Mouse (Mus musculus) brain, embryonic 14.5 days (tissue): ENCODE data around the gene Sprtn. TPM values are rescaled to one million over a fixed set of nuclear protein-coding genes. Genes with fewer than 3 reads are reported as not detected.

ENCODE experiments used
- DNase-seq: peaks from one replicate; pipeline ENCODE4 v3.0.0-alpha.2; 2011; ENCODE audit warnings: low read depth
- CTCF ChIP-seq: fragments of 200-500 bp; IDR thresholded peaks from 2 replicates; pipeline ENCODE4 v1.5.1; 2012; ENCODE audit warnings: inconsistent platforms, mild to moderate bottlenecking, moderate library complexity, borderline replicate concordance; ENCODE audit not compliant: insufficient read depth, insufficient read length; ENCODE audit errors: extremely low read depth
- POLR2A ChIP-seq: fragments of 200-500 bp; IDR thresholded peaks from 2 replicates; pipeline ENCODE4 v1.6.1; 2012; ENCODE audit warnings: mild to moderate bottlenecking, inconsistent platforms, borderline replicate concordance; ENCODE audit not compliant: poor library complexity, insufficient read depth, insufficient read length, severe bottlenecking; ENCODE audit errors: extremely low read depth
- polyA plus RNA-seq: library from polyadenylated mRNA; depleted of rRNA; stranded (reverse); fragments of >200 nt; gene quantifications from 2 replicates; pipeline ENCODE4 v1.2.3, GENCODE M21; 2012

Gene Sprtn
- polyA plus RNA-seq, 1 experiment, result 20.3 TPM

GRCm38 (mm10) chr8:124909936-124910335 lies 12.2 kb downstream of the Sprtn start:
- TF ChIP-seq CTCF (no peak), POLR2A (no peak)
- DNase-seq, result no peak

GRCm38 (mm10) chr8:124910349-124910748 lies 12.7 kb downstream of the Sprtn start:
- TF ChIP-seq CTCF, result no peak
- TF ChIP-seq POLR2A, result no peak
- DNase-seq, result no peak

DNA sequence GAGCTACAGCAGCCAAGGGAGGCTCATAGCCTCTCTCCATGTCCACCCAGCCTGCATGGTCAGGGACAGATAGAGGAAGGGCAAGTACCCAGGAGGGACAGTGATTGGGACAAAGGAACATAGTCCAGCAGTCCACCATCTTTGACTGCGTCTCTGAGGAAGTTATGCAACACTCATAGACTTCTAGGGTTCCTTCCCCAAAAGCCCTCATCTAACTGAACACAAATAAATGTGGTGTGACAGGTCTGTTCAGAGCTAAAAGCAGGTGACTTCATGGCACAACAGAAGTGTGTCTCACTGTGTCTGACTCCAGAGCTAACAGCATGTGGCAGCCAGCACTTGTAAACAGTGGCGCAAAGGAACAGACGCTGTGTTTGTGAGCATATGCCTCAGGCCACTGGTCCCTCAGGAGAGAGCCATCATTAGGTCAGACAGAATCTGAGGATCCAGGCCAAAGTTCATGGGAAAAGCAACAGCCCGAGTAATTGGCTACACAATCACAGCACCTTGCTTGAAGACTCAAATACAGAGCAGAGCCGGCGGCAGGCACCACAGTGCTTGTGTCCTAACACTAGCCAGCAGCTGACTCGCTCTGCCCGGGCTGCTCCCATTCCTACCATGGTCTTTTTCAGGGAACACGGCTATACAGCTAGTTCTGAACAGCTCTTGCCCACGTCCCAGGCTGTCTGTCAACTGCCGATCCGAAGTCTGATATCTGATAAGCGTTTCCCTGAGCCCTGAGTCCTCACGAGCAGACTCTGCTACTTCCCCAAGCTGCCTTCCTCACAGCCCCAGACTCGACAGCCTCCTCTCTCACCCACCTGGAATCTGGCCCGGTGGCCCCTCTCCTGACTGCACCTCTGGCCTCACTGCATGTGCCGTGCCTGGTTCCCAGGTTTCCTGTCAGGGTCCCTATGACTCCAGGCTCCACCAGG lies 14.5 kb downstream of the Sprtn start:
- no peak for TF ChIP-seq CTCF
- TF ChIP-seq POLR2A, result no peak
- DNase-seq, result no peak

DNA sequence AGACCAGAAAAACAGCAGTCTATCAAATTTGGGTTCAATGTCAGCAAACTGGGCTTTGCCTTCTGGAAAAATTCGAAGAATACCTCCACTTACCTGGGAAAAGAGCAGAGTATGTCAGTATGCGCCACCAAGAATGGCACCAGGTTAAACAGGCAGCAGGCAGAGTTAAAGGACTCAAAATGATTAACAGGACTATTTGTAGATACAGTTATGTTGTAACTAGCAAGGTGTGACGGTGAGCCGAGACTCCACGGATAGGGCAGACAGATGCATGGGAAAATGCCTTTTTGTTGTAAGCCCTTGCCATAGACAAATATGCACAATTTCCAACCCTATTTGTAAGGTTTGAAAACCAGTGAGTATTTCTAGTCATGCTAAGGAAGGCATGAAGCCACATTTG lies 16.4 kb downstream of the Sprtn start:
- TF ChIP-seq CTCF (no peak), POLR2A (no peak)
- no peak for DNase-seq

GRCm38 (mm10) chr8:124917741-124918484 lies 20.2 kb downstream of the Sprtn start:
- no peak for DNase-seq
- TF ChIP-seq CTCF (no peak), POLR2A (no peak)

- no peak for DNase-seq
These were observed 23.9 kb downstream of the Sprtn start for GRCm38 (mm10) chr8:124921369-124922279.

GRCm38 (mm10) chr8:124922490-124923089 lies 24.9 kb downstream of the Sprtn start:
- DNase-seq, result no peak
- TF ChIP-seq CTCF (no peak), POLR2A (no peak)

More at GRCm38 (mm10) chr8:124921369-124922279, 23.9 kb downstream of the Sprtn start:
- TF ChIP-seq POLR2A, result no peak
- TF ChIP-seq CTCF, result no peak

GRCm38 (mm10) chr8:124923971-124924652 lies 26.4 kb downstream of the Sprtn start:
- TF ChIP-seq CTCF (no peak), POLR2A (no peak)
- peak; percentile 19 for DNase-seq

DNA sequence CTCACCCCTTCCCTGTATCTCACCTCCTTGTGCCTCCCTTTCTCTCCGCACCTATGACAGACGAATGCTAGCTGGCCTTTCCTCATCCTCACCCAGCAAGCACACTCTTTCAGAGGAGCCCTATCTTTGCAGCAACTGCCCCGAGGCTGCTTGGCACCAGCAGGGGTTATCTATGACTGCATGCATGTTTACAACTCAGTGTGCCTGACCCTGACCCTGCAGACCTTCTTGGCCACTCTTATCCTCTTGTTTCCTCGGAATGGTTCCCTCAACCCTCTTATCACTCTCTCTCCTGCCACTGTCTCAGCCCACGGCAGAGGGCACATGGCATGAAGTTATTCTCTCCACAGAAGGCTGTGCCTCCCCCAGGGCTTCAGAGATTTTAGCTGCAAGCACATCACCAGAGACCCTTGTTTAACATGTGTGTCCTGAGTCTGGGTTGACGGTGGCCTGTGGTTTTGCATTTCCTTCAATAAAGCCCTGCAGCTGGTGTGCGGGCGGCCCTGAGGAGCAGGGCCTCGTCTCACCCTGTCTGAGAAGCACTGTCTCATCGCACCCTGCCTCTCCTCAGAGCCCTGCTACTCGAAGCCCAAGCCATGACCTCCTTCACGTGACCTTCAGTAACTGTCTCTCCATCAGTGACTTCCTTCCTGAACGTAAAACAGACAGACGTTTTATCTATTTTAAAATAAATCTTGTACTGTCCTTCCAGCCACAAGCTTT lies 28.0 kb downstream of the Sprtn start:
- no peak for DNase-seq
- no peak for TF ChIP-seq CTCF
- TF ChIP-seq POLR2A, result no peak
